Mouse (Mus musculus) cerebellum, adult 2 months (tissue): ENCODE data around the gene Treh.

Source experiments
- CTCF ChIP-seq: fragments of 200-500 bp; IDR thresholded peaks from 2 replicates; pipeline ENCODE4 v1.5.1; 2011; ENCODE audit warnings: low read depth, mild to moderate bottlenecking, control low read depth, low read length, moderate library complexity, borderline replicate concordance; ENCODE audit not compliant: insufficient read depth
- POLR2A ChIP-seq: fragments of 200-500 bp; IDR thresholded peaks from 2 replicates; pipeline ENCODE4 v1.6.1; 2011; ENCODE audit warnings: low read length, control low read depth, borderline replicate concordance; ENCODE audit not compliant: insufficient read depth

GRCm38 (mm10) chr9:44672291-44672865, 655 bp upstream of the Treh start:
- TF ChIP-seq POLR2A (no peak), CTCF (no peak)
